Mouse (Mus musculus): ENCODE measurements at regions not wholly inside any gene's neighbourhood (a gene's known extent, or its start where the extent isn't known, plus 50 kb on each side); places are given as distances from the start of the nearest gene placed in this dataset.

GRCm38 (mm10) chr9:47909051-47909450 is 252.8 kb upstream of the Nxpe4 start:
- DNase-seq (ENCODE audit: low spot score) = no peak

- peak; percentile 78 for DNase-seq (ENCODE audit: low spot score)
Observed at GRCm38 (mm10) chr9:47910501-47910906, 251.3 kb upstream of the Nxpe4 start.

DNA sequence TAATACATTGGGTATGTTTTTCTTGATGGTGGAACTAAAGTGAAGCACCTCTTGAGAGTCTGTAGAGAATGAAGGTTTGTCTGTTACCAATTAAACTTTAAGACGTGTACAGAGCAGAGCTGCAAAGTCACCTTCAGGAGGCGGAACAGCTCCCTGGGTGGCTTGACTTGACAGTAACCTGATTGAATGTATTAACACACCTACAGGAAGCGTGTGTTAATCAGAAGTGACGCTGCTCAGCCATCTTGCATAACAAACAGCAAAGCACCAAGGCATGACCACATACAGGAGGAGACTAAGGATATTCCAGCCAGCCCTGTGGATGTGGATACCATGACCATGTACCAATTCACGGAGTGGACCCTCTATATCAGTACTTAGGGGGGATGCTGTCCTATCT is 249.0 kb upstream of the Nxpe4 start:
- DNase-seq (ENCODE audit: low spot score) = no peak

- peak; percentile 13 for DNase-seq (ENCODE audit: low spot score)
Observed at GRCm38 (mm10) chr9:47935299-47935698, 226.5 kb upstream of the Nxpe4 start.

DNA sequence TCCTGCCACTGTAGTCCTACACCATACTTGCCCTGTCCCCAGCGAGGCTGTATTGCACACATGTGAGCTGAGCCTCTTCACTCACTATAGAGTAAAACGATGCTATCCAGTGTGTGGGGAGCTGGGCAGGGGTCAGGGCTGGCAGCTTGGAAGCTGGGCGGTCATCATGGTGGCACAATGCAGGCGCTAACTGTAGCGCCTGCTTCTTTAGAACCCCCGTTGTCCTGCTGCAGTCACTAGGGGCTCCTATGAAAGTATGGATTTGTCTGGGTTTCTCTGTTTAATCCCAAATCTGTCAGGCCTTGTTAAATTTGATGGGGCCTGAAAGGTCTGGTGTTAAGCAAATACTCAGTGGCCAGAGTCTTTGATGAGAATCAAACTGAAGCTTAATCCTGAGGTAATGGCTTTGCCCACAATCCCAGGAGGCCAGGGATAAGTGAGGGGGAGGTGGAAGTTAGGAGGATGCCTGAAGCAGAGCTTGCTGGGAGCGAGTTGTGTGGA is 225.8 kb upstream of the Nxpe4 start:
- peak; percentile 22 for DNase-seq (ENCODE audit: low spot score)

DNA sequence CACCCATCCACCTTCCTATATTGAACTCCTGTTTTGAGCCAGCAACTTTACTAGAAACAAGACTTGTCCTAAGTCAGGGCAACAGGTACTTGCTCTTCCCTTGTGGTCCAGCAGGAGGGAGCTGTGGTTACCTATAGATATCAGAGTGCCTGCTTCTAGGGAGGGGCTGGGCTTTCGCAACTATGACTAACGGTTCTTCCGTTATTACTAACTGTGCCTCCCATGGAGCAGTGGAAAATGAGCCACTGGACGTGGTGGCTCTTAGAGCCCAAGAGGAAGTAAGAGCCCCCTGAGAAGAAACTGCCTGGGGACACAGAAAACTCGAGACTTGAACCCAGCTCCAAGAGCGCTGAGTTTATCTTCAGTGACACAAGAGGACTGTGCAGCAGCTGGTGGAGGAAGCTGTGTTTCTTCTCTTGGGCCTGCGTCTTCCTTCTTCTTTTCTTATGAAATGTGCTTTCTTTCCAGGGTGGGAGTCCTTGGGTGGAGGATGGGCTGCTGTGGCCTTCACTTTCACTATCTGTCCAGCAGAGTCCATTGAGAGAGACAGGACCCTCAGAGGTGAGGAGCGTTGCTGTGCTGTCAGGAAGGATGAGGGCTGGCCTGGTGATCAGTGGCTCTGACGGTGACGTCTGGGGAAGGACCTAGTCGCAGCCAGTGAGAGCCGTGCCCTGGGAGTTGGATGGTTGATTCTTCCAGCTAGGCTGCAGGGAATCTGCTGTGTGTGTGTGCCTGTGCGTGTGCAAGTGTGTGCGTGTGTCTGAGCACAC is 222.7 kb upstream of the Nxpe4 start:
- DNase-seq (ENCODE audit: low spot score) = no peak

DNA sequence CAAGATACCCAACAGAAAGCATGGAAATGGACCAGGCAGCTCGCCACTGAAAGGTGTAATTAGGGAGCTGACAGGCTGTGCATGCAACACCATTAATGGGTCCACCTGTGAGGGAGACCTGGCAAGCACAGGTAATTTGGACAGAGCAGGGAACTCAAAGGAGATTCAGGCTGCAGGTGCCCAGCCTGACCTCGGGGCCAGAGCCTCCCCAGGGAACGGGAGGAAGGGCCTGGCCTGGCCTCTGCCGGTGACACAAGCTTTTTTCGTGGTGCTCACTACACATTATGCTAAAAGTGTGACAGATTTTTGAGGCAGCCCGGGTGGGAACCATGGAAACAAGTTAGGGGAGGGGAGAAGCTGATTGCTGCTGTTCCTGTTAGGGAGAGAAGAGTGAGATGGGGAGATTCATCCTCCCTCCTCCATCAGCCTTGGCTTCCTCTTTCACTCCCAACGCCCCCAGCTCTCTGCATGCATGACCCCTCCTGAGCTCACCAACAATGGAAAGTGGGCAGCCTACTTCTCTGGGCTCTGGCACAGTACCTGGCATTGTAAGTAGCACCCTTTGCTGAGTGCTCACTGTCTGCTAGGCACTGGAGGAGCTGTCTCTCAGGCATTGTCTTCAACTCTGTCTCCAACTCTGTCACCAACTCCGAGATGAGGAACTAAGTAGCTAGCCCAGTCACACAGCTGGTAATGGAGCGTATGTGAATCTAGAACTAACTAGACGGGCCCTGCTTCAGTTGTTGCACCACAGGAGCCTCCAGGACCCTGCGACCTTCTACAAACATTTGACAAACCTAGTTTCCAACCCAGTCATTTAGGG is 218.9 kb upstream of the Nxpe4 start:
- DNase-seq (ENCODE audit: low spot score) = no peak

DNA sequence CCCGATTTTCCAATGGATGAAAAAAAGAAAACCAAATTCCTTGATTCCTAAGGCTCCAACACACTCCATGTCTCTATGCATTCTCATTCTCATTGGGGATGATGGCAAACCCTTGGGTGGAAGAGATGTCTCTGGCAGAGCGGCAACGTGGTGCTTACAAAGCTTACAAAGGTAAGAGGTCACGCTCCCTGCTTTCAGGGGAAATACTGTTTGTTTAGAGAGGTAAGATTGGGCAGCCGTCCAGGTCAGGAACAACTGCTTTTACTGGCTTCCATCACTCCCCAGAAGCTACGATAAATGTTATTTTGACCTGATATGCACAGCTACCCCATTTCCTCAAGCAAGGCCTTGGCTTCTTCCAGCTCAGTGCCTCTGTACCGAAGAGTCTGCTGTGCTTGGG is 215.6 kb upstream of the Nxpe4 start:
- DNase-seq (ENCODE audit: low spot score) = no peak

- no peak for DNase-seq (ENCODE audit: low spot score)
Observed at GRCm38 (mm10) chr9:47957881-47958280, 203.9 kb upstream of the Nxpe4 start.

GRCm38 (mm10) chr9:47958861-47959260 is 203.0 kb upstream of the Nxpe4 start:
- DNase-seq (ENCODE audit: low spot score) = no peak

GRCm38 (mm10) chr9:47961176-47961575 is 200.6 kb upstream of the Nxpe4 start:
- no peak for DNase-seq (ENCODE audit: low spot score)

GRCm38 (mm10) chr9:47962161-47962560 is 199.7 kb upstream of the Nxpe4 start:
- no peak for DNase-seq (ENCODE audit: low spot score)

GRCm38 (mm10) chr9:47962589-47962988 is 199.2 kb upstream of the Nxpe4 start:
- peak; percentile 11 for DNase-seq (ENCODE audit: low spot score)

GRCm38 (mm10) chr9:47973130-47973529 is 188.7 kb upstream of the Nxpe4 start:
- no peak for DNase-seq (ENCODE audit: low spot score)

DNA sequence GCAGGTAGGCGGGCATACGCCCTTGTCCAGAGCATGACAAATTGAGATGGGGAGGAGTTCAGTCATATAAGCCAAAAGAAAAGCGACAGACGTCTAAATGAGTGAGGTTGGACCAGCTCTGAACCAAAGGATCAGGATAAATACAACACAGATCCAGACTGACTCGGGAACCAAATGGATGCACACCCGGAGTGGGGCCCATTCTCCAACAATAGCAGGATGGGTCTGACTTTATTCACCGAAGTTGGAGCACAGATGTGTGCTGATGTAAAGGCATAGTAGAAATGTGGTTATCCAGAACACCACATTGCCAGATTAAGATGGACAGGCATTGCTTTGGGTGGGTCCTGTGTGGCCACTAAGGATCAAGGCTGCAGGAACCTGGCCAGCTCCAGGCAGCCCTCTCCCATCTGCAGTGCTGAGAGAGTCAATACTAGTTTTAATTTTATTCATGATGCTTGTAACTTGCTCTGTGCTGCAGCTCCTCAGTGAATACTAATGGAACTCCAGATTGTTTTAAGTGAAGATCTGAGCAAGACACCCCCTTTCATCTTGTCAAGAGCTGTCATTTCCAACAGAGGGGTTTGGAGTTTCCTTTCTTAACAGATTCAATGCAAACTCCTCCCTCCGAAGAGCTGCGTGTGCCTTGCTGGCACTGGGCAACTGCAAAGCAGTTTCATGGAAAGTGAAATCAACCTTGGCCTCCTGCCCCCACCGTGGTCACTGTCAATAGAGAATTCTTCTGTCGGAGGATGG is 176.3 kb upstream of the Nxpe4 start:
- no peak for DNase-seq (ENCODE audit: low spot score)

- no peak for DNase-seq (ENCODE audit: low spot score)
Observed at GRCm38 (mm10) chr9:47987266-47987665, 174.6 kb upstream of the Nxpe4 start.

GRCm38 (mm10) chr9:47994671-47995070 is 167.2 kb upstream of the Nxpe4 start:
- DNase-seq (ENCODE audit: low spot score) = no peak

GRCm38 (mm10) chr9:47999632-48000031 is 162.2 kb upstream of the Nxpe4 start:
- DNase-seq (ENCODE audit: low spot score) = no peak

DNA sequence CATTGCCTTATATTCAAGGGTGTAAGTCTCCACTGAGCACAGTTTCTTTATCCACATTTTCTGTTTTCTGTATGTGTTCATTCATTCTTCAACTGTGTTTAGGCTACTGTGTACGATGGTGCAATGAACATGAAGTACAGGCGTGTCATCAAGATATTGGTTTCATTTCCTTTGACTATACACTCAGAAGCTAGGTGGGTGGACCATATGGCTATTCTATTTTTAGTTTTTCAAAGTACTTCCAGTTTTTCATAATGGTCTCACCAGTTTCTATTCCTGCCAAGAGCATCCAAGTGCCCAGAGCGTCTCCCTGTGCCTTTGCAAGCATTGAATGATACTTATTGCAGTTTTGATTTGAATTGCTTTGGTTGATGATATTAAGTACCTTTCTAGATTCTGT is 132.8 kb upstream of the Nxpe4 start:
- no peak for DNase-seq (ENCODE audit: low spot score)

GRCm38 (mm10) chr9:48030839-48031238 is 131.0 kb upstream of the Nxpe4 start:
- no peak for DNase-seq (ENCODE audit: low spot score)

DNA sequence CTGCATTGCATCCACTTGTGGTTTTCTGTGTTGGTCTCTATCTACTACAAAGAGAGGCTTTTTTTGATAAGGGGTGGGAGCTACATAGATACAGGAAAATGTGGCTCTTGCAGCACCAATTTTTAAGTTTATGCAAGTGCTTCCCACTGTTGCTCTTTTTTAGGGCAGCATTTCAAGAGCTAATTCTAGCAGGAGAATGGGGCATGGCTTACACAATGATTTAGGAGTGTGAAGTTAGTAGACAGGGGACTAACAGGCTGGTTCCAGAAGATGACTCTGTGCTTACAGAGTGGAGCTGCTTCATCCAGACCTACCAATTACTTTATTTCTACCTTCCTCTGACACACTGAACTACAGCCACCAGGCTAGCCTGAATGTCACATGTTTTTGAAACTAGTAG is 125.9 kb upstream of the Nxpe4 start:
- no peak for DNase-seq (ENCODE audit: low spot score)

DNA sequence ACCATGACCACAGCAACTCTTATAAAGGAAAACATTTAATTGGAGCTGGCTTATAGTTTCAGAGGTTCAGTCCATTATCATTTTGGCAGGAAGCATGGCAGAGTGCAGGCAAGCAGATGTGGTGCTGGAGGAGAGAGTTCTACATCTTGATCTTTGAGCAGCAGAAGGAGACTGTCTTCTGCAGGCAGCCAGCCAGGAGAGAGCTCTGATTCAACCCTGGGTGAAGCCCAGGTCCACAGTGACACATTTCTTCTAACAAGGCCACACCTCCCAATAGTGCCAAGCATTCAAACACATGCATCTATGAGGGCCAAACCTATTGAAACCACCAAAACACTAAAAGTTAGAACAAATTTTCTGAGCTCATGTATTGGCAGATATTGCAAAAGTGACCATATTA is 117.0 kb upstream of the Nxpe4 start:
- no peak for DNase-seq (ENCODE audit: low spot score)
